Comparison of ENCODE assay signal across 10 mouse cellular contexts in the genomic region with DNA sequence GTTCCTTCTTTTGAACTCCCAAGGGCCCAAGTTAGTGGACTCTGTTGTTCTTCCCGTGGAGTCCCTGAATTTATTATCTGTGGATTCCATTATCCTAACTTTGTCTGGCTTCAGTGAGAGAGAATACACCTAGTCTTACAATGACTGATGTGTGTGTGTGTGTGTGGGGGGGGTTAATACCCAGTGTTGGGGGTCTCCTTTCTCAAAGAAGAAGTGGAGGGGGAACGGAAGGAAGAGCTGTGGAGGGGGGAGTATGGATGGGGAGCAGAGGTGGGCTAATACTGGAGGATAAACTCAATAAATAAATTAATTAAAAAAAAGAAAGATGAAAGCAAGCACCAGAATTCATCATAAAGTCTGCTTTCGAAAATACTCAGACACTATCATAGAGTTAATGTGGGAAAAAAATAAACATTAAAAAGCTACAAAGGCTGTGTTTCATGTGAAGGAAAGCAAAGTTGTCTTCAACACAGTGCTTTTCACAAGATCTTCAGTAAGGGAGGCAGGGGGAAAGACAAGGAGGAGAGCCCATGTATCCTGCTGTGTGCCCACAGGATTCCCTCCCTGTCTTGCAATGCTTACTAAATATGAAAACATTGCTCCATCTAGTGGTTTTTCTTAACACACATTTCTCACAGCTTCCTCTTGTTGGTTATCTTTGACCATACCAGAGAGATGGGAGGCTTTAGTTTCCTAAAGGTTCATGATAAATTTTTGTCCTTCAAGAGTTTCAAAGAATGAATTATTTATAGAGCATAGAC.
DNase-seq lines count a peak whose midpoint lies in the region; ATAC-seq and TF ChIP-seq lines count a peak whose summit lies in the region.
"Had no signal": no experiment of that assay in that cellular context is flagged by ENCODE, and none has a peak within 500 bp of the region (broad histone marks: within the 10 kb centered on the region; RNA-seq: fewer than 3 reads in every experiment).

No protein-coding gene starts in this region.

- peak; percentile 27; the same call in 1 of the 2 replicates for ATAC-seq in lung, embryonic 15.5 days (ENCODE audit: borderline replicate concordance, extremely low read depth, low FRiP score, low TSS enrichment)
- no peak for ATAC-seq in intestine, embryonic 15.5 days

- H3K9ac ChIP-seq in lung, embryonic 15.5 days, result no peak overlapping the region
- H3K9ac ChIP-seq in intestine, embryonic 15.5 days, result no peak overlapping the region

- H3K9me3 ChIP-seq in lung, embryonic 15.5 days, result no peaks in the 10 kb centered on the region
- no peaks in the 10 kb centered on the region for H3K9me3 ChIP-seq in intestine, embryonic 15.5 days
- H3K9me3 ChIP-seq: G1E had no signal

- H3K4me2 ChIP-seq in lung, embryonic 15.5 days, result no peak overlapping the region
- no peak overlapping the region for H3K4me2 ChIP-seq in intestine, embryonic 15.5 days (replicated peaks)

- H3K36me3 ChIP-seq in lung, embryonic 15.5 days, result no peaks in the 10 kb centered on the region
- H3K36me3 ChIP-seq in intestine, embryonic 15.5 days, result no peaks in the 10 kb centered on the region
- H3K36me3 ChIP-seq: G1E had no signal

- no peak for DNase-seq in gastrocnemius, adult 2 months
- no peak for DNase-seq in gastrocnemius, postnatal 36 days
- peak; percentile 4 for DNase-seq in thymus, postnatal 0 days (ENCODE audit: low spot score)
- DNase-seq in thymus, postnatal 36 days, result no peak
- DNase-seq in urinary bladder, postnatal 10 days (ENCODE audit: low spot score), result no peak
- DNase-seq in spleen, adult 12 weeks (ENCODE audit: low spot score), result no peak

- H3K27ac ChIP-seq in gastrocnemius, adult 2 months, result no peak overlapping the region
- H3K27ac ChIP-seq in lung, embryonic 15.5 days, result no peak overlapping the region
- no peak overlapping the region for H3K27ac ChIP-seq in intestine, embryonic 15.5 days
- H3K27ac ChIP-seq: macrophage had no signal

- WGBS in lung, embryonic 15.5 days, result 72% methylated on average over 3 of the region's 3 CpGs
- WGBS in intestine, embryonic 15.5 days, result 63% methylated on average over 3 of the region's 3 CpGs

- no peak overlapping the region for H3K4me3 ChIP-seq in gastrocnemius, adult 2 months
- H3K4me3 ChIP-seq in lung, embryonic 15.5 days, result no peak overlapping the region
- no peak overlapping the region for H3K4me3 ChIP-seq in intestine, embryonic 15.5 days (replicated peaks)

- no peaks in the 10 kb centered on the region for H3K27me3 ChIP-seq in lung, embryonic 15.5 days
- H3K27me3 ChIP-seq in intestine, embryonic 15.5 days (replicated peaks), result no peaks in the 10 kb centered on the region

- H3K4me1 ChIP-seq in lung, embryonic 15.5 days, result no peaks in the 10 kb centered on the region
- H3K4me1 ChIP-seq in intestine, embryonic 15.5 days (replicated peaks), result no peaks in the 10 kb centered on the region

- intact Hi-C loops in gastrocnemius, adult 2 months (cut with DNase I), result loop anchor here (10.0 kb wide), 1 partner anchor 331 kb away; no protein-coding TSS in a partner anchor
- intact Hi-C loops in gastrocnemius, postnatal 36 days (cut with DNase I), result loop anchor here (10.0 kb wide), 1 partner anchor 991 kb away; no protein-coding TSS in a partner anchor

- TF ChIP-seq CTCF in gastrocnemius, adult 2 months (IDR thresholded peaks at IDR 0.05), result peak; percentile 66
